24 mouse cellular contexts compared by ENCODE assay signal in the genomic region with DNA sequence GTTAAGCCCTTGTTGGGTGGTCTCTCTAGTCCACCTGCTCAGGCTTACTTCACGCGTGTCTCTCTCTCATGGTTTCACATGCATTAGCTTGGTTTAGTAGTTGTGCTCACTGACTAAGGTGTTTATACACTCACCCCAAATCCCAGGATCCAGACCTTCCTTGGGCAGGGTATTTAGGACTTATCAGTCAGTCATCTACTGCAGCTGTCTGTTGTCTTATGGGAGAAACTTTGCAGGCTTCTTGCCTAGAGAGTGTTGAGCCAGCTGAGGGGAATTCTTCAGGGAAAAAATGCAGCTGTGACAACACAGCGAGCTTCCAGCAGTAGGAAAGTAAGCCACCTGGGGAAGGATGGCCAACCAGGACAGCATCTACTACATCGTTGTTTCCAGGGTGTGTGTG.
"Had no signal": no experiment of that assay in that cellular context is flagged by ENCODE, and none has a peak within 500 bp of the region (broad histone marks: within the 10 kb centered on the region; RNA-seq: fewer than 3 reads in every experiment).

No protein-coding gene starts in this region.

- H3K36me3 ChIP-seq: liver, embryonic 15.5 days; lung, embryonic 15.5 days had no signal

- DNase-seq: kidney, adult 8-10 months; kidney, postnatal 10 days; kidney, postnatal 36 days; layer of hippocampus, postnatal 36 days; liver; lung, adult 18-20 months; lung, postnatal 10 days; lung, postnatal 36 days; retina, postnatal 1 day; right cerebral cortex, postnatal 25 days; spleen, adult 18-20 months; thymus, postnatal 36 days had no signal

- ATAC-seq: liver, embryonic 12.5 days; midbrain, embryonic 13.5 days; midbrain, embryonic 16.5 days had no signal

- H3K4me2 ChIP-seq: kidney, embryonic 15.5 days; limb, embryonic 13.5 days; liver, embryonic 12.5 days; liver, embryonic 15.5 days; lung, embryonic 15.5 days; midbrain, embryonic 13.5 days; neural tube, embryonic 13.5 days had no signal

- H3K4me3 ChIP-seq: kidney, embryonic 15.5 days; left cerebral cortex, adult 2 months; limb, embryonic 13.5 days; liver, embryonic 12.5 days; liver, embryonic 15.5 days; lung, embryonic 15.5 days; megakaryocyte, embryonic 14.5 days; midbrain, embryonic 10.5 days; midbrain, embryonic 13.5 days; myocyte; neural tube, embryonic 13.5 days had no signal

- H3K27me3 ChIP-seq: kidney, embryonic 15.5 days; limb, embryonic 13.5 days; liver, embryonic 12.5 days; liver, embryonic 15.5 days; lung, embryonic 15.5 days; megakaryocyte, embryonic 14.5 days; midbrain, embryonic 13.5 days; neural tube, embryonic 13.5 days had no signal

- H3K9me3 ChIP-seq: kidney, embryonic 15.5 days; limb, embryonic 13.5 days; liver, embryonic 12.5 days; liver, embryonic 15.5 days; lung, embryonic 15.5 days; megakaryocyte, embryonic 14.5 days; midbrain, embryonic 10.5 days; midbrain, embryonic 13.5 days; neural tube, embryonic 13.5 days had no signal

- H3K4me1 ChIP-seq: kidney, embryonic 15.5 days; midbrain, embryonic 13.5 days had no signal

- H3K9ac ChIP-seq: kidney, embryonic 15.5 days; limb, embryonic 13.5 days; liver, embryonic 12.5 days; liver, embryonic 15.5 days; lung, embryonic 15.5 days; midbrain, embryonic 13.5 days; neural tube, embryonic 13.5 days had no signal

- H3K27ac ChIP-seq: kidney, embryonic 15.5 days; left cerebral cortex, adult 2 months; limb, embryonic 13.5 days; liver, embryonic 12.5 days; liver, embryonic 15.5 days; lung, embryonic 15.5 days; midbrain, embryonic 10.5 days; midbrain, embryonic 13.5 days; neural tube, embryonic 13.5 days had no signal
